Mouse (Mus musculus): ENCODE results near the gene Pgls. TPM values are rescaled to one million over a fixed set of nuclear protein-coding genes. Genes with fewer than 3 reads are reported as not detected.

Gene Pgls
- polyA plus RNA-seq, 1 experiment from 2014 or later = 268 TPM

- Histone ChIP-seq H3K4me3 (no peak overlapping the region), H3K27me3 (ENCODE audit: insufficient read depth, poor library complexity, severe bottlenecking) (no peaks in the 10 kb centered on the region), H3K4me1 (replicated peaks) (peaks cover 27% of the 10 kb centered on the region), H3K27ac (no peak overlapping the region), H3K36me3 (peaks cover 59% of the 10 kb centered on the region), H3K9me3 (no peaks in the 10 kb centered on the region)
- no peak for DNase-seq (ENCODE audit: low spot score)
- WGBS = 64% methylated on average over 4 of the region's 4 CpGs
These were observed 21.4 kb downstream of the Pgls start for GRCm38 (mm10) chr8:71613418-71613817.

- no peaks in the 10 kb centered on the region for H3K4me1 ChIP-seq (replicated peaks)
- DNase-seq (ENCODE audit: low spot score) = no peak
- no peak overlapping the region for H3K27ac ChIP-seq
- peaks cover 25% of the 10 kb centered on the region for H3K9me3 ChIP-seq
- no peaks in the 10 kb centered on the region for H3K27me3 ChIP-seq (ENCODE audit: insufficient read depth, poor library complexity, severe bottlenecking)
- peaks cover 97% of the 10 kb centered on the region for H3K36me3 ChIP-seq
- H3K4me3 ChIP-seq = no peak overlapping the region
- 96% methylated on average over 2 of the region's 2 CpGs for WGBS
These were observed 27.8 kb downstream of the Pgls start for GRCm38 (mm10) chr8:71619786-71620185.

- peaks cover 31% of the 10 kb centered on the region for H3K4me1 ChIP-seq (replicated peaks)
- H3K4me3 ChIP-seq = no peak overlapping the region
- H3K27ac ChIP-seq = no peak overlapping the region
- DNase-seq (ENCODE audit: low spot score) = no peak
- H3K36me3 ChIP-seq = peaks cover 63% of the 10 kb centered on the region
- 80% methylated on average over 1 of the region's 1 CpGs for WGBS
- peaks cover 21% of the 10 kb centered on the region for H3K27me3 ChIP-seq (ENCODE audit: insufficient read depth, poor library complexity, severe bottlenecking)
- H3K9me3 ChIP-seq = peaks cover 25% of the 10 kb centered on the region
These were observed 33.1 kb downstream of the Pgls start for GRCm38 (mm10) chr8:71625088-71625487.

- Histone ChIP-seq H3K36me3 (peaks cover 46% of the 10 kb centered on the region), H3K4me3 (no peak overlapping the region), H3K9me3 (peaks cover 21% of the 10 kb centered on the region), H3K27me3 (ENCODE audit: insufficient read depth, poor library complexity, severe bottlenecking) (peaks cover 37% of the 10 kb centered on the region), H3K27ac (no peak overlapping the region), H3K4me1 (replicated peaks) (peaks cover 33% of the 10 kb centered on the region)
- 84% methylated on average over 9 of the region's 9 CpGs for WGBS
- no peak for DNase-seq (ENCODE audit: low spot score)
These were observed 34.8 kb downstream of the Pgls start for GRCm38 (mm10) chr8:71626753-71627152.

GRCm38 (mm10) chr8:71627265-71628099 lies 35.5 kb downstream of the Pgls start:
- 0 out of 2 replicates have a peak overlapping the region, but pooled peaks have one; percentile 19 for H3K27ac ChIP-seq
- peaks cover 17% of the 10 kb centered on the region for H3K9me3 ChIP-seq
- H3K4me3 ChIP-seq = no peak overlapping the region
- peaks cover 44% of the 10 kb centered on the region for H3K27me3 ChIP-seq (ENCODE audit: insufficient read depth, poor library complexity, severe bottlenecking)
- WGBS = 56% methylated on average over 9 of the region's 9 CpGs
- H3K36me3 ChIP-seq = peaks cover 39% of the 10 kb centered on the region
- H3K4me1 ChIP-seq (replicated peaks) = peaks cover 33% of the 10 kb centered on the region
- no peak for DNase-seq (ENCODE audit: low spot score)

GRCm38 (mm10) chr8:71628396-71629095 lies 36.6 kb downstream of the Pgls start:
- peak overlapping the region; percentile 63 for H3K4me3 ChIP-seq
- H3K27me3 ChIP-seq (ENCODE audit: insufficient read depth, poor library complexity, severe bottlenecking) = peaks cover 55% of the 10 kb centered on the region
- no peak for DNase-seq (ENCODE audit: low spot score)
- peaks cover 33% of the 10 kb centered on the region for H3K36me3 ChIP-seq
- H3K27ac ChIP-seq = peak overlapping the region; percentile 86
- H3K9me3 ChIP-seq = peaks cover 17% of the 10 kb centered on the region
- H3K4me1 ChIP-seq (replicated peaks) = peaks cover 39% of the 10 kb centered on the region
- WGBS = 9% methylated on average over 16 of the region's 16 CpGs

- DNase-seq (ENCODE audit: low spot score) = peak; percentile 95
- under 1% methylated on average over 55 of the region's 55 CpGs for WGBS
- Histone ChIP-seq H3K9me3 (peaks cover 17% of the 10 kb centered on the region), H3K36me3 (peaks cover 26% of the 10 kb centered on the region), H3K4me3 (peak overlapping the region; percentile 63), H3K27me3 (ENCODE audit: insufficient read depth, poor library complexity, severe bottlenecking) (peaks cover 61% of the 10 kb centered on the region), H3K27ac (peak overlapping the region; percentile 86), H3K4me1 (replicated peaks) (peaks cover 46% of the 10 kb centered on the region)
These were observed 37.2 kb downstream of the Pgls start for GRCm38 (mm10) chr8:71629096-71629697.

GRCm38 (mm10) chr8:71629781-71630212 lies 37.8 kb downstream of the Pgls start:
- Histone ChIP-seq H3K36me3 (peaks cover 20% of the 10 kb centered on the region), H3K9me3 (peaks cover 17% of the 10 kb centered on the region), H3K4me3 (peak overlapping the region; percentile 63), H3K4me1 (replicated peaks) (peaks cover 52% of the 10 kb centered on the region), H3K27ac (peak overlapping the region; percentile 86), H3K27me3 (ENCODE audit: insufficient read depth, poor library complexity, severe bottlenecking) (peaks cover 67% of the 10 kb centered on the region)
- peak; percentile 52 for DNase-seq (ENCODE audit: low spot score)
- WGBS = 5% methylated on average over 25 of the region's 25 CpGs

GRCm38 (mm10) chr8:71630761-71631160 lies 38.8 kb downstream of the Pgls start:
- no peak for DNase-seq (ENCODE audit: low spot score)
- WGBS = 88% methylated on average over 6 of the region's 6 CpGs
- peaks cover 77% of the 10 kb centered on the region for H3K27me3 ChIP-seq (ENCODE audit: insufficient read depth, poor library complexity, severe bottlenecking)
- no peak overlapping the region for H3K27ac ChIP-seq
- peaks cover 17% of the 10 kb centered on the region for H3K9me3 ChIP-seq
- H3K4me1 ChIP-seq (replicated peaks) = peaks cover 52% of the 10 kb centered on the region
- no peak overlapping the region for H3K4me3 ChIP-seq
- H3K36me3 ChIP-seq = peaks cover 11% of the 10 kb centered on the region

GRCm38 (mm10) chr8:71631897-71632296 lies 39.9 kb downstream of the Pgls start:
- 61% methylated on average over 2 of the region's 2 CpGs for WGBS
- Histone ChIP-seq H3K27ac (no peak overlapping the region), H3K9me3 (peaks cover 17% of the 10 kb centered on the region), H3K27me3 (ENCODE audit: insufficient read depth, poor library complexity, severe bottlenecking) (peaks cover 87% of the 10 kb centered on the region), H3K4me1 (replicated peaks) (peaks cover 52% of the 10 kb centered on the region), H3K36me3 (peaks cover 5% of the 10 kb centered on the region; the same call in 1 of the 2 replicates), H3K4me3 (no peak overlapping the region)
- DNase-seq (ENCODE audit: low spot score) = no peak

- H3K9me3 ChIP-seq = peaks cover 17% of the 10 kb centered on the region
- H3K4me1 ChIP-seq (replicated peaks) = peaks cover 40% of the 10 kb centered on the region
- WGBS = 6% methylated on average over 19 of the region's 22 CpGs
- peak; percentile 30 for DNase-seq (ENCODE audit: low spot score)
- H3K27me3 ChIP-seq (ENCODE audit: insufficient read depth, poor library complexity, severe bottlenecking) = peaks cover 88% of the 10 kb centered on the region
- no peak overlapping the region for H3K27ac ChIP-seq
- peaks cover 5% of the 10 kb centered on the region; the same call in 1 of the 2 replicates for H3K36me3 ChIP-seq
- H3K4me3 ChIP-seq = peak overlapping the region; percentile 29; the same call in 1 of the 2 replicates
These were observed 41.2 kb downstream of the Pgls start for GRCm38 (mm10) chr8:71633164-71633563.

GRCm38 (mm10) chr8:71633981-71634667 lies 42.1 kb downstream of the Pgls start:
- 1% methylated on average over 26 of the region's 26 CpGs for WGBS
- peak overlapping the region; percentile 29 for H3K4me3 ChIP-seq

More at GRCm38 (mm10) chr8:71633981-71634667, 42.1 kb downstream of the Pgls start:
- peak; percentile 73 for DNase-seq (ENCODE audit: low spot score)
- Histone ChIP-seq H3K9me3 (peaks cover 17% of the 10 kb centered on the region), H3K27me3 (ENCODE audit: insufficient read depth, poor library complexity, severe bottlenecking) (peaks cover 92% of the 10 kb centered on the region), H3K36me3 (peaks cover 5% of the 10 kb centered on the region; the same call in 1 of the 2 replicates), H3K4me1 (replicated peaks) (peaks cover 31% of the 10 kb centered on the region), H3K27ac (peak overlapping the region; percentile 64)
